Mouse (Mus musculus): ENCODE measurements around the gene Adam12. TPM values are rescaled to one million over a fixed set of nuclear protein-coding genes. Genes with fewer than 3 reads are reported as not detected.

The Adam12 gene
- total and polyA plus RNA-seq, 2 experiments from 2014 or later: 1.0 to 4.6 TPM

GRCm38 (mm10) chr7:134224741-134225612 lies 7.0 kb downstream of the Adam12 start:
- under 1% methylated on average over 80 of the region's 90 CpGs for WGBS
- Histone ChIP-seq H3K27me3 (ENCODE audit: control insufficient read depth, insufficient read depth, low read length) (peaks cover 17% of the 10 kb centered on the region), H3K9me3 (replicated peaks; ENCODE audit: control insufficient read depth, low read length) (no peaks in the 10 kb centered on the region), H3K36me3 (replicated peaks; ENCODE audit: control insufficient read depth, insufficient read depth, low read length) (no peaks in the 10 kb centered on the region), H3K4me3 (ENCODE audit: low read depth, low read length) (peak overlapping the region; percentile 58), H3K4me2 (ENCODE audit: low read depth, low read length) (peak overlapping the region; percentile 91), H3K27ac (ENCODE audit: low read depth) (peak overlapping the region; percentile 40; the same call in 1 of the 2 replicates), H3K9ac (replicated peaks; ENCODE audit: low read depth, low read length) (peak overlapping the region; percentile 39), H3K4me1 (ENCODE audit: control insufficient read depth, insufficient read depth) (peaks cover 6% of the 10 kb centered on the region; the same call in 1 of the 2 replicates)
- DNase-seq (ENCODE audit: low spot score) (peak; percentile 16), ATAC-seq (ENCODE audit: insufficient read depth, low read depth) (peak; percentile 53)
- TF ChIP-seq EP300 (IDR thresholded peaks at IDR 0.05; ENCODE audit: low read depth) (no peak), CTCF (IDR thresholded peaks at IDR 0.05; ENCODE audit: low read depth) (no peak)

DNA sequence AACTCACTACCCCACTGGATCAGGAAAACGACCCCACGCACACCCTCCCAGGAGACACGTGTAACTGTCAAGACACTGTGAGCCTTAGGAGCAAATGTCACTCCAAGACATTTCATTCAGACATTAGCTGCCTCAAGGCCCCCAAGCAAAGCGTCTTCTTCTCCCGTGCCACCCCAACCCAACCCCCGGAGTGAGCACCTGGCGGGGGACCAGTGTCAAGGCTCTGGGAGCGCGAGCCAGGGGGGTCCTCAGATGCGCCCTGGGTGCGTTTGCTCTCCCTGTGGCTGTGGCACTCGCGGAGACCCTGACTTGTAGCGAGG lies 7.6 kb downstream of the Adam12 start:
- Histone ChIP-seq H3K4me1 (ENCODE audit: control insufficient read depth, insufficient read depth) (peaks cover 6% of the 10 kb centered on the region; the same call in 1 of the 2 replicates), H3K36me3 (replicated peaks; ENCODE audit: control insufficient read depth, insufficient read depth, low read length) (no peaks in the 10 kb centered on the region), H3K4me3 (ENCODE audit: low read depth, low read length) (peak overlapping the region; percentile 58), H3K4me2 (ENCODE audit: low read depth, low read length) (peak overlapping the region; percentile 91), H3K9ac (replicated peaks; ENCODE audit: low read depth, low read length) (peak overlapping the region; percentile 39), H3K9me3 (replicated peaks; ENCODE audit: control insufficient read depth, low read length) (no peaks in the 10 kb centered on the region), H3K27ac (ENCODE audit: low read depth) (peak overlapping the region; percentile 40; the same call in 1 of the 2 replicates), H3K27me3 (ENCODE audit: control insufficient read depth, insufficient read depth, low read length) (peaks cover 17% of the 10 kb centered on the region)
- DNase-seq (ENCODE audit: low spot score): no peak
- no peak for TF ChIP-seq CTCF (IDR thresholded peaks at IDR 0.05; ENCODE audit: low read depth)
- no peak for TF ChIP-seq EP300 (IDR thresholded peaks at IDR 0.05; ENCODE audit: low read depth)
- ATAC-seq (ENCODE audit: insufficient read depth, low read depth): no peak
- 0% methylated on average over 12 of the region's 14 CpGs for WGBS

DNA sequence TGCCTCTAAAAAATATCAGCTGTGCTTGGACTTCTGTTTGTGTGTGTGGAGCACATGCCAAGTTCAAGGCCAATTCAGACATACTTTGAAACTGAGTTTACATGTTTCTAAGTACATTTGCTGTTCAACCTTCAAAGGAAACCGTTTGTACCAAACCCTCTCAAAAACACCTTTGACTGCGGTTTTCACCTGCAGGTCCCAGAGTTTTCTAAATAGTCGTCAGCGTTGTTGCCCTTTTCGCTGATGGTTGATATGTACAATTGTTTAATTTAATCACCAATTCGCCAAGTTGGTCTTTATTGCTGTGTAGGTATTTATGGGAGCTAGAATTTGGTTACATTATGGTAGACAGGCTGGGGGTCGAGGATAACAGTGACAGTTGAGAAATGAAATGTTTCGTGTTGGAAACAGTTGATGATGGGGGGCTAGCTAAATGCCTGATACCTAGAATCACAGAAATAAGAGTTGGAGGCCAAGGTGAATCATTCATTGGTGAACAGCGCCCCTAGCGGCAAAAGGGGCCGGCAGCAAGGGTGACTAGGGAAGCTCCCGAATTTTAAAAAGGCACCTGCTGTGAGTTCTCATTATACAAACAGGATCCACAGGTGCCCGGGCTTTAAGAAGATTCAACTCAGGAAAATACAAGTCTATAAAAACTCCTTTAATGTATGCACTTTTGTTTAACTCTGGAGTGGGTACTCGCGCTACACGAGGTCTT lies 8.3 kb downstream of the Adam12 start:
- Histone ChIP-seq H3K9me3 (replicated peaks; ENCODE audit: control insufficient read depth, low read length) (no peaks in the 10 kb centered on the region), H3K4me3 (ENCODE audit: low read depth, low read length) (peak overlapping the region; percentile 58), H3K36me3 (replicated peaks; ENCODE audit: control insufficient read depth, insufficient read depth, low read length) (no peaks in the 10 kb centered on the region), H3K4me1 (ENCODE audit: control insufficient read depth, insufficient read depth) (peaks cover 6% of the 10 kb centered on the region; the same call in 1 of the 2 replicates), H3K27me3 (ENCODE audit: control insufficient read depth, insufficient read depth, low read length) (peaks cover 17% of the 10 kb centered on the region), H3K27ac (ENCODE audit: low read depth) (no peak overlapping the region), H3K4me2 (ENCODE audit: low read depth, low read length) (peak overlapping the region; percentile 91), H3K9ac (replicated peaks; ENCODE audit: low read depth, low read length) (no peak overlapping the region)
- peak; percentile 78 for TF ChIP-seq CTCF (IDR thresholded peaks at IDR 0.05; ENCODE audit: low read depth)
- TF ChIP-seq EP300 (IDR thresholded peaks at IDR 0.05; ENCODE audit: low read depth): no peak
- no peak for ATAC-seq (ENCODE audit: insufficient read depth, low read depth)
- peak; percentile 61 for DNase-seq (ENCODE audit: low spot score)
- WGBS: 27% methylated on average over 16 of the region's 16 CpGs

GRCm38 (mm10) chr7:134207956-134208355 lies 24.0 kb downstream of the Adam12 start:
- Histone ChIP-seq H3K36me3 (replicated peaks; ENCODE audit: control insufficient read depth, insufficient read depth, low read length) (no peaks in the 10 kb centered on the region), H3K27ac (ENCODE audit: low read depth) (no peak overlapping the region), H3K9ac (replicated peaks; ENCODE audit: low read depth, low read length) (no peak overlapping the region), H3K4me2 (ENCODE audit: low read depth, low read length) (no peak overlapping the region), H3K9me3 (replicated peaks; ENCODE audit: control insufficient read depth, low read length) (no peaks in the 10 kb centered on the region), H3K4me3 (ENCODE audit: low read depth, low read length) (no peak overlapping the region), H3K27me3 (ENCODE audit: control insufficient read depth, insufficient read depth, low read length) (no peaks in the 10 kb centered on the region), H3K4me1 (ENCODE audit: control insufficient read depth, insufficient read depth) (no peaks in the 10 kb centered on the region)
- DNase-seq (ENCODE audit: low spot score) (no peak), ATAC-seq (ENCODE audit: insufficient read depth, low read depth) (no peak)
- WGBS: 59% methylated on average over 10 of the region's 10 CpGs
- TF ChIP-seq CTCF (IDR thresholded peaks at IDR 0.05; ENCODE audit: low read depth): no peak
- no peak for TF ChIP-seq EP300 (IDR thresholded peaks at IDR 0.05; ENCODE audit: low read depth)

DNA sequence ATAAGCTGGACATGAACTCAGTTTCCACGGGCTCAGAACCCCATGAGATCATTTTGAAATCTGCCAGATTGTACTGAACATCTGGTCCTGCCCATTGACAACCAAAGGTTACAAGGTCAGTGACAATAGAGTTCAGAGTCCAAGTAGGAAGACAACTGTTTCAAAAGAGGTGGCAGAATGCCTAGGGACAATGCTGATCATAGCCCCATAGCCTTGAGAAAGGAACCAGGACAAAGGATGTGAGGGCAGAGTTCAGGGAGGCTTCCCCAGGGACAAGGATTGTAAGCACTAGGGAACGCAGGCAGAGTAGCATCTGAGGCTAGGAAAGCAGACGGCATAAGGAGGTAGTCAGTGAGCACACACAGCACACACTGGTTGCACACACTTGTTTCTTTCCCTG lies 38.9 kb downstream of the Adam12 start:
- no peaks in the 10 kb centered on the region for H3K27me3 ChIP-seq (ENCODE audit: control insufficient read depth, insufficient read depth, low read length)
- no peak for DNase-seq (ENCODE audit: low spot score)
- no peaks in the 10 kb centered on the region for H3K4me1 ChIP-seq (ENCODE audit: control insufficient read depth, insufficient read depth)
- no peaks in the 10 kb centered on the region for H3K9me3 ChIP-seq (replicated peaks; ENCODE audit: control insufficient read depth, low read length)
- H3K4me2 ChIP-seq (ENCODE audit: low read depth, low read length): no peak overlapping the region
- no peak overlapping the region for H3K9ac ChIP-seq (replicated peaks; ENCODE audit: low read depth, low read length)
- ATAC-seq (ENCODE audit: insufficient read depth, low read depth): no peak
- H3K36me3 ChIP-seq (replicated peaks; ENCODE audit: control insufficient read depth, insufficient read depth, low read length): no peaks in the 10 kb centered on the region
- TF ChIP-seq CTCF (IDR thresholded peaks at IDR 0.05; ENCODE audit: low read depth): no peak
- no peak for TF ChIP-seq EP300 (IDR thresholded peaks at IDR 0.05; ENCODE audit: low read depth)
- H3K4me3 ChIP-seq (ENCODE audit: low read depth, low read length): no peak overlapping the region
- no peak overlapping the region for H3K27ac ChIP-seq (ENCODE audit: low read depth)
- 60% methylated on average over 3 of the region's 3 CpGs for WGBS
